Mouse (Mus musculus): ENCODE results near the gene Nup43. TPM values are rescaled to one million over a fixed set of nuclear protein-coding genes. Genes with fewer than 3 reads are reported as not detected.

Nup43 gene
- total and polyA plus RNA-seq, 2 experiments from 2014 or later: 7.8 to 17.8 TPM

- DNase-seq (ENCODE audit: low spot score) (no peak), ATAC-seq (ENCODE audit: low FRiP score) (no peak)
- Histone ChIP-seq H3K9me3 (ENCODE audit: low read length) (no peaks in the 10 kb centered on the region), H3K4me3 (ENCODE audit: low read depth, low read length) (no peak overlapping the region), H3K36me3 (ENCODE audit: insufficient read depth, low read length) (peaks cover 17% of the 10 kb centered on the region; the same call in 1 of the 2 replicates), H3K9ac (replicated peaks; ENCODE audit: low read length, poor library complexity, severe bottlenecking) (no peak overlapping the region), H3K4me1 (ENCODE audit: insufficient read depth, low read length) (no peaks in the 10 kb centered on the region), H3K27ac (ENCODE audit: low read depth, low read length) (no peak overlapping the region), H3K4me2 (ENCODE audit: low read depth, low read length, poor library complexity, severe bottlenecking) (no peak overlapping the region), H3K27me3 (ENCODE audit: insufficient read depth, low read length) (no peaks in the 10 kb centered on the region)
- no peak for TF ChIP-seq CTCF (IDR thresholded peaks at IDR 0.05)
- WGBS: 97% methylated on average over 2 of the region's 2 CpGs
Observed at GRCm38 (mm10) chr10:7651057-7651456, 16.2 kb upstream of the Nup43 start.

- no peak for TF ChIP-seq CTCF (IDR thresholded peaks at IDR 0.05)
- Histone ChIP-seq H3K4me2 (ENCODE audit: low read depth, low read length, poor library complexity, severe bottlenecking) (peak overlapping the region; percentile 87), H3K9ac (replicated peaks; ENCODE audit: low read length, poor library complexity, severe bottlenecking) (peak overlapping the region; percentile 93), H3K4me1 (ENCODE audit: insufficient read depth, low read length) (no peaks in the 10 kb centered on the region), H3K9me3 (ENCODE audit: low read length) (no peaks in the 10 kb centered on the region), H3K4me3 (ENCODE audit: low read depth, low read length) (peak overlapping the region; percentile 94), H3K27ac (ENCODE audit: low read depth, low read length) (peak overlapping the region; percentile 96), H3K36me3 (ENCODE audit: insufficient read depth, low read length) (no peaks in the 10 kb centered on the region), H3K27me3 (ENCODE audit: insufficient read depth, low read length) (no peaks in the 10 kb centered on the region)
- under 1% methylated on average over 44 of the region's 44 CpGs for WGBS
- DNase-seq (ENCODE audit: low spot score) (peak; percentile 64), ATAC-seq (ENCODE audit: low FRiP score) (peak; percentile 85)
Observed at GRCm38 (mm10) chr10:7662471-7663141, 4.7 kb upstream of the Nup43 start.

GRCm38 (mm10) chr10:7663159-7664026 is 3.9 kb upstream of the Nup43 start:
- no peaks in the 10 kb centered on the region for H3K9me3 ChIP-seq (ENCODE audit: low read length)
- H3K27ac ChIP-seq (ENCODE audit: low read depth, low read length): peak overlapping the region; percentile 96
- H3K27me3 ChIP-seq (ENCODE audit: insufficient read depth, low read length): no peaks in the 10 kb centered on the region
- 1% methylated on average over 64 of the region's 64 CpGs for WGBS
- no peak for TF ChIP-seq CTCF (IDR thresholded peaks at IDR 0.05)
- peak overlapping the region; percentile 94 for H3K4me3 ChIP-seq (ENCODE audit: low read depth, low read length)
- ATAC-seq (ENCODE audit: low FRiP score) (peak; percentile 94), DNase-seq (ENCODE audit: low spot score) (peak; percentile 91)
- peak overlapping the region; percentile 93 for H3K9ac ChIP-seq (replicated peaks; ENCODE audit: low read length, poor library complexity, severe bottlenecking)
- peaks cover 6% of the 10 kb centered on the region; the same call in 1 of the 2 replicates for H3K4me1 ChIP-seq (ENCODE audit: insufficient read depth, low read length)
- peak overlapping the region; percentile 87 for H3K4me2 ChIP-seq (ENCODE audit: low read depth, low read length, poor library complexity, severe bottlenecking)
- H3K36me3 ChIP-seq (ENCODE audit: insufficient read depth, low read length): no peaks in the 10 kb centered on the region

GRCm38 (mm10) chr10:7664027-7664526 is 3.2 kb upstream of the Nup43 start:
- peak overlapping the region; percentile 93 for H3K9ac ChIP-seq (replicated peaks; ENCODE audit: low read length, poor library complexity, severe bottlenecking)
- 70% methylated on average over 6 of the region's 6 CpGs for WGBS
- peak overlapping the region; percentile 96 for H3K27ac ChIP-seq (ENCODE audit: low read depth, low read length)
- no peaks in the 10 kb centered on the region for H3K9me3 ChIP-seq (ENCODE audit: low read length)
- H3K27me3 ChIP-seq (ENCODE audit: insufficient read depth, low read length): no peaks in the 10 kb centered on the region
- DNase-seq (ENCODE audit: low spot score) (no peak), ATAC-seq (ENCODE audit: low FRiP score) (no peak)
- peak overlapping the region; percentile 94 for H3K4me3 ChIP-seq (ENCODE audit: low read depth, low read length)
- H3K36me3 ChIP-seq (ENCODE audit: insufficient read depth, low read length): no peaks in the 10 kb centered on the region
- H3K4me2 ChIP-seq (ENCODE audit: low read depth, low read length, poor library complexity, severe bottlenecking): peak overlapping the region; percentile 87
- peaks cover 6% of the 10 kb centered on the region; the same call in 1 of the 2 replicates for H3K4me1 ChIP-seq (ENCODE audit: insufficient read depth, low read length)
- no peak for TF ChIP-seq CTCF (IDR thresholded peaks at IDR 0.05)

- 88% methylated on average over 1 of the region's 1 CpGs for WGBS
- ATAC-seq (ENCODE audit: low FRiP score) (no peak), DNase-seq (ENCODE audit: low spot score) (no peak)
- H3K9me3 ChIP-seq (ENCODE audit: low read length): no peaks in the 10 kb centered on the region
- no peaks in the 10 kb centered on the region for H3K27me3 ChIP-seq (ENCODE audit: insufficient read depth, low read length)
- H3K27ac ChIP-seq (ENCODE audit: low read depth, low read length): no peak overlapping the region
- H3K36me3 ChIP-seq (ENCODE audit: insufficient read depth, low read length): no peaks in the 10 kb centered on the region
- no peak for TF ChIP-seq CTCF (IDR thresholded peaks at IDR 0.05)
- no peak overlapping the region for H3K4me3 ChIP-seq (ENCODE audit: low read depth, low read length)
- H3K4me1 ChIP-seq (ENCODE audit: insufficient read depth, low read length): peaks cover 6% of the 10 kb centered on the region; the same call in 1 of the 2 replicates
- H3K9ac ChIP-seq (replicated peaks; ENCODE audit: low read length, poor library complexity, severe bottlenecking): no peak overlapping the region
- no peak overlapping the region for H3K4me2 ChIP-seq (ENCODE audit: low read depth, low read length, poor library complexity, severe bottlenecking)
Observed at GRCm38 (mm10) chr10:7664889-7665288, 2.4 kb upstream of the Nup43 start.
